Mouse (Mus musculus): Measurements from ENCODE around the gene Zbtb26. TPM values are rescaled to one million over a fixed set of nuclear protein-coding genes. Genes with fewer than 3 reads are reported as not detected.

Gene Zbtb26
- total RNA-seq (2014; fragmentation: Nextera tagmentation) (37.1 and 37.3 TPM in 2 replicates), total RNA-seq (2017) (21.1 and 25.7 TPM in 2 replicates), polyA plus RNA-seq (2012) (0.67 and 0.85 TPM in 2 replicates)

GRCm38 (mm10) chr2:37442611-37443591 lies at the start of gene Zbtb26, which contains the start of the genes Zbtb6 and Rabgap1:
Gene Zbtb26 (minus strand): TSS chr2:37443135.
Gene Zbtb6 (minus strand): TSS chr2:37443171.
Gene Rabgap1 (plus strand): TSS chr2:37443279.
- Histone ChIP-seq H3K9me3 (replicated peaks) (no peaks in the 10 kb centered on the region), H3K36me3 (replicated peaks) (peaks cover 27% of the 10 kb centered on the region), H3K4me3 (ENCODE audit: low read depth, low read length) (peak within 1 kb of the TSS; percentile 90), H3K27me3 (ENCODE audit: insufficient read depth, low read length) (no peaks in the 10 kb centered on the region), H3K4me1 (ENCODE audit: insufficient read depth, low read depth, low read length) (peaks cover 19% of the 10 kb centered on the region)
- peak; percentile 89 for DNase-seq (ENCODE audit: low spot score)
- TF ChIP-seq GATA2 (IDR thresholded peaks at IDR 0.05; ENCODE audit: borderline replicate concordance, low read depth, low read length): no peak
- ATAC-seq (ENCODE audit: extremely low read depth, insufficient number of reproducible peaks, low FRiP score, poor library complexity, severe bottlenecking): peak; percentile 97

- H3K4me3 ChIP-seq (ENCODE audit: low read depth, low read length): no peak overlapping the region
- TF ChIP-seq TAL1 (conservative IDR thresholded peaks at IDR 0.05; ENCODE audit: low read depth, low read length) (no peak), GATA2 (IDR thresholded peaks at IDR 0.05; ENCODE audit: borderline replicate concordance, low read depth, low read length) (no peak), POLR2AphosphoS5 (IDR thresholded peaks at IDR 0.05; ENCODE audit: insufficient replicate concordance, low read depth, low read length) (no peak)
- H3K4me1 ChIP-seq (ENCODE audit: insufficient read depth, low read depth, low read length): peaks cover 16% of the 10 kb centered on the region; the same call in 1 of the 2 replicates
- DNase-seq (ENCODE audit: low spot score) (no peak), ATAC-seq (ENCODE audit: extremely low read depth, insufficient number of reproducible peaks, low FRiP score, poor library complexity, severe bottlenecking) (no peak)
- H3K36me3 ChIP-seq (replicated peaks): peaks cover 56% of the 10 kb centered on the region
- H3K9me3 ChIP-seq (replicated peaks): no peaks in the 10 kb centered on the region
- no peaks in the 10 kb centered on the region for H3K27me3 ChIP-seq (ENCODE audit: insufficient read depth, low read length)
Observed at GRCm38 (mm10) chr2:37488956-37489355, 46.0 kb upstream of the Zbtb26 start.

GRCm38 (mm10) chr2:37486408-37486807 lies 43.5 kb upstream of the Zbtb26 start:
- Histone ChIP-seq H3K27me3 (ENCODE audit: insufficient read depth, low read length) (no peaks in the 10 kb centered on the region), H3K36me3 (replicated peaks) (peaks cover 49% of the 10 kb centered on the region), H3K4me1 (ENCODE audit: insufficient read depth, low read depth, low read length) (peaks cover 30% of the 10 kb centered on the region), H3K9me3 (replicated peaks) (no peaks in the 10 kb centered on the region), H3K4me3 (ENCODE audit: low read depth, low read length) (no peak overlapping the region)
- ATAC-seq (ENCODE audit: extremely low read depth, insufficient number of reproducible peaks, low FRiP score, poor library complexity, severe bottlenecking): no peak
- no peak for DNase-seq (ENCODE audit: low spot score)
- TF ChIP-seq CTCF (IDR thresholded peaks at IDR 0.05; ENCODE audit: low read depth, low read length) (no peak), GATA2 (IDR thresholded peaks at IDR 0.05; ENCODE audit: borderline replicate concordance, low read depth, low read length) (no peak), POLR2AphosphoS5 (IDR thresholded peaks at IDR 0.05; ENCODE audit: insufficient replicate concordance, low read depth, low read length) (no peak), TAL1 (conservative IDR thresholded peaks at IDR 0.05; ENCODE audit: low read depth, low read length) (no peak), GATA1 (IDR thresholded peaks at IDR 0.05; ENCODE audit: borderline replicate concordance, low read length) (no peak)

- peaks cover 46% of the 10 kb centered on the region for H3K36me3 ChIP-seq (replicated peaks)
- ATAC-seq (ENCODE audit: extremely low read depth, insufficient number of reproducible peaks, low FRiP score, poor library complexity, severe bottlenecking): no peak
Observed at GRCm38 (mm10) chr2:37485370-37485769, 42.4 kb upstream of the Zbtb26 start.

GRCm38 (mm10) chr2:37484165-37484564 lies 41.2 kb upstream of the Zbtb26 start:
- H3K4me1 ChIP-seq (ENCODE audit: insufficient read depth, low read depth, low read length): peaks cover 35% of the 10 kb centered on the region
- H3K27me3 ChIP-seq (ENCODE audit: insufficient read depth, low read length): no peaks in the 10 kb centered on the region
- no peak for DNase-seq (ENCODE audit: low spot score)
- no peak for ATAC-seq (ENCODE audit: extremely low read depth, insufficient number of reproducible peaks, low FRiP score, poor library complexity, severe bottlenecking)
- TF ChIP-seq GATA1 (IDR thresholded peaks at IDR 0.05; ENCODE audit: borderline replicate concordance, low read length): no peak
- no peak overlapping the region for H3K4me3 ChIP-seq (ENCODE audit: low read depth, low read length)
- H3K9me3 ChIP-seq (replicated peaks): no peaks in the 10 kb centered on the region
- H3K36me3 ChIP-seq (replicated peaks): peaks cover 37% of the 10 kb centered on the region

More at GRCm38 (mm10) chr2:37485370-37485769, 42.4 kb upstream of the Zbtb26 start:
- Histone ChIP-seq H3K27me3 (ENCODE audit: insufficient read depth, low read length) (no peaks in the 10 kb centered on the region), H3K4me1 (ENCODE audit: insufficient read depth, low read depth, low read length) (peaks cover 35% of the 10 kb centered on the region), H3K4me3 (ENCODE audit: low read depth, low read length) (no peak overlapping the region), H3K9me3 (replicated peaks) (no peaks in the 10 kb centered on the region)
- TF ChIP-seq CTCF (IDR thresholded peaks at IDR 0.05; ENCODE audit: low read depth, low read length) (no peak), GATA2 (IDR thresholded peaks at IDR 0.05; ENCODE audit: borderline replicate concordance, low read depth, low read length) (no peak), POLR2AphosphoS5 (IDR thresholded peaks at IDR 0.05; ENCODE audit: insufficient replicate concordance, low read depth, low read length) (no peak), GATA1 (IDR thresholded peaks at IDR 0.05; ENCODE audit: borderline replicate concordance, low read length) (no peak), TAL1 (conservative IDR thresholded peaks at IDR 0.05; ENCODE audit: low read depth, low read length) (no peak)
- DNase-seq (ENCODE audit: low spot score): no peak

GRCm38 (mm10) chr2:37480039-37480438 lies 37.1 kb upstream of the Zbtb26 start:
- DNase-seq (ENCODE audit: low spot score) (no peak), ATAC-seq (ENCODE audit: extremely low read depth, insufficient number of reproducible peaks, low FRiP score, poor library complexity, severe bottlenecking) (peak; percentile 75)
- H3K36me3 ChIP-seq (replicated peaks): peaks cover 39% of the 10 kb centered on the region
- H3K4me3 ChIP-seq (ENCODE audit: low read depth, low read length): no peak overlapping the region
- H3K9me3 ChIP-seq (replicated peaks): peaks cover 4% of the 10 kb centered on the region
- no peak for TF ChIP-seq GATA1 (IDR thresholded peaks at IDR 0.05; ENCODE audit: borderline replicate concordance, low read length)
- no peak for TF ChIP-seq GATA2 (IDR thresholded peaks at IDR 0.05; ENCODE audit: borderline replicate concordance, low read depth, low read length)
- peak; percentile 76 for TF ChIP-seq TAL1 (conservative IDR thresholded peaks at IDR 0.05; ENCODE audit: low read depth, low read length)
- H3K27me3 ChIP-seq (ENCODE audit: insufficient read depth, low read length): no peaks in the 10 kb centered on the region
- peaks cover 25% of the 10 kb centered on the region for H3K4me1 ChIP-seq (ENCODE audit: insufficient read depth, low read depth, low read length)
